Mouse (Mus musculus) granulocyte monocyte progenitor cell, adult 5-6 weeks (primary cell): ENCODE measurements around the gene Shc1. TPM values are rescaled to one million over a fixed set of nuclear protein-coding genes. Genes with fewer than 3 reads are reported as not detected.

Source experiments
- total RNA-seq, 2 experiments: library from RNA; stranded (forward) in 1 of 2; stranded (reverse) in 1 of 2; fragments of 200-712, 200-1000 nt in 1 of 2; fragments of >200 nt in 1 of 2; fragmentation: Nextera tagmentation in 1 of 2; gene quantifications; 2 replicates each; pipeline ENCODE4 v1.2.3; 2014 to 2017

Shc1 gene
- total RNA-seq, 2 experiments from 2014 or later = 49.1 to 75.8 TPM

Other genes with a start within 250 kb of the Shc1 start
- 59.6 and 99.0 TPM in 2 replicates for gene Scamp3, start 241.0 kb upstream of the Shc1 start, total RNA-seq (2014; fragmentation: Nextera tagmentation)
- 32.9 and 37.2 TPM in 2 replicates for gene Scamp3, start 241.0 kb upstream of the Shc1 start, total RNA-seq (2017)
- gene Fam189b, start 235.3 kb upstream of the Shc1 start, total RNA-seq (2014; fragmentation: Nextera tagmentation) = 23.9 and 27.2 TPM in 2 replicates
- 2.5 and 2.9 TPM in 2 replicates for gene Fam189b, start 235.3 kb upstream of the Shc1 start, total RNA-seq (2017)
- 39.7 and 74.2 TPM in 2 replicates for gene Gba, start 215.5 kb upstream of the Shc1 start, total RNA-seq (2014; fragmentation: Nextera tagmentation)
- 49.3 and 50.5 TPM in 2 replicates for gene Gba, start 215.5 kb upstream of the Shc1 start, total RNA-seq (2017)
- gene Thbs3, start 203.3 kb upstream of the Shc1 start, total RNA-seq (2014; fragmentation: Nextera tagmentation) = not detected in 2 replicates
- 0.13 TPM in 1 of 2 replicates, not detected in the other for gene Thbs3, start 203.3 kb upstream of the Shc1 start, total RNA-seq (2017)
- gene Mtx1, start 191.4 kb upstream of the Shc1 start, total RNA-seq (2014; fragmentation: Nextera tagmentation) = 78.6 and 102 TPM in 2 replicates
- gene Mtx1, start 191.4 kb upstream of the Shc1 start, total RNA-seq (2017) = 76.4 and 114 TPM in 2 replicates
- gene Muc1, start 189.4 kb upstream of the Shc1 start, total RNA-seq (2014; fragmentation: Nextera tagmentation) = not detected in 2 replicates
- gene Muc1, start 189.4 kb upstream of the Shc1 start, total RNA-seq (2017) = 0.04 TPM in 1 of 2 replicates, not detected in the other
- 312 and 315 TPM in 2 replicates for gene Krtcap2, start 172.5 kb upstream of the Shc1 start, total RNA-seq (2014; fragmentation: Nextera tagmentation)
- 376 and 384 TPM in 2 replicates for gene Krtcap2, start 172.5 kb upstream of the Shc1 start, total RNA-seq (2017)
- gene Trim46, start 172.1 kb upstream of the Shc1 start, total RNA-seq (2014; fragmentation: Nextera tagmentation) = 3.7 and 6.0 TPM in 2 replicates
- gene Trim46, start 172.1 kb upstream of the Shc1 start, total RNA-seq (2017) = 0.52 and 2.8 TPM in 2 replicates
- gene Dpm3, start 159.1 kb upstream of the Shc1 start, total RNA-seq (2014; fragmentation: Nextera tagmentation) = 31.2 and 122 TPM in 2 replicates
- 86.0 and 91.7 TPM in 2 replicates for gene Dpm3, start 159.1 kb upstream of the Shc1 start, total RNA-seq (2017)
- 55.0 and 80.7 TPM in 2 replicates for gene Slc50a1, start 147.9 kb upstream of the Shc1 start, total RNA-seq (2014; fragmentation: Nextera tagmentation)
- gene Slc50a1, start 147.9 kb upstream of the Shc1 start, total RNA-seq (2017) = 62.0 and 65.0 TPM in 2 replicates
- gene Efna1, start 137.3 kb upstream of the Shc1 start, total RNA-seq (2014; fragmentation: Nextera tagmentation) = not detected in 2 replicates
- gene Efna1, start 137.3 kb upstream of the Shc1 start, total RNA-seq (2017) = not detected in 2 replicates
- not detected in 2 replicates for gene Efna3, start 95.5 kb upstream of the Shc1 start, total RNA-seq (2014; fragmentation: Nextera tagmentation)
- not detected in 2 replicates for gene Efna3, start 95.5 kb upstream of the Shc1 start, total RNA-seq (2017)
- 0.66 and 2.1 TPM in 2 replicates for gene Efna4, start 80.4 kb upstream of the Shc1 start, total RNA-seq (2014; fragmentation: Nextera tagmentation)
- not detected in 2 replicates for gene Efna4, start 80.4 kb upstream of the Shc1 start, total RNA-seq (2017)
- gene Adam15, start 68.4 kb upstream of the Shc1 start, total RNA-seq (2014; fragmentation: Nextera tagmentation) = 42.7 and 80.7 TPM in 2 replicates
- 34.8 and 44.8 TPM in 2 replicates for gene Adam15, start 68.4 kb upstream of the Shc1 start, total RNA-seq (2017)
- gene Dcst2, start 56.5 kb upstream of the Shc1 start, total RNA-seq (2014; fragmentation: Nextera tagmentation) = not detected in 2 replicates
- gene Dcst2, start 56.5 kb upstream of the Shc1 start, total RNA-seq (2017) = not detected in 2 replicates
- not detected in 2 replicates for gene Dcst1, start 53.2 kb upstream of the Shc1 start, total RNA-seq (2014; fragmentation: Nextera tagmentation)
- not detected in 2 replicates for gene Dcst1, start 53.2 kb upstream of the Shc1 start, total RNA-seq (2017)
- 8.5 and 18.6 TPM in 2 replicates for gene Zbtb7b, start 23.7 kb upstream of the Shc1 start, total RNA-seq (2014; fragmentation: Nextera tagmentation)
- 7.5 and 14.0 TPM in 2 replicates for gene Zbtb7b, start 23.7 kb upstream of the Shc1 start, total RNA-seq (2017)
- 0.64 and 2.1 TPM in 2 replicates for gene Lenep, start 15.7 kb upstream of the Shc1 start, total RNA-seq (2014; fragmentation: Nextera tagmentation)
- not detected in 2 replicates for gene Lenep, start 15.7 kb upstream of the Shc1 start, total RNA-seq (2017)
- gene Flad1, start 6.6 kb upstream of the Shc1 start, total RNA-seq (2014; fragmentation: Nextera tagmentation) = 27.5 and 41.7 TPM in 2 replicates
- 15.3 and 16.2 TPM in 2 replicates for gene Flad1, start 6.6 kb upstream of the Shc1 start, total RNA-seq (2017)
- 178 and 260 TPM in 2 replicates for gene Cks1b, start 60 bp upstream of the Shc1 start, total RNA-seq (2014; fragmentation: Nextera tagmentation)
- gene Cks1b, start 60 bp upstream of the Shc1 start, total RNA-seq (2017) = 194 and 212 TPM in 2 replicates
- gene Pygo2, start 11.8 kb downstream of the Shc1 start, total RNA-seq (2014; fragmentation: Nextera tagmentation) = 18.9 and 35.2 TPM in 2 replicates
- gene Pygo2, start 11.8 kb downstream of the Shc1 start, total RNA-seq (2017) = 8.8 and 8.9 TPM in 2 replicates
- gene Pbxip1, start 18.3 kb downstream of the Shc1 start, total RNA-seq (2014; fragmentation: Nextera tagmentation) = 9.7 TPM in 2 replicates
- 7.8 and 12.2 TPM in 2 replicates for gene Pbxip1, start 18.3 kb downstream of the Shc1 start, total RNA-seq (2017)
- 13.3 and 20.7 TPM in 2 replicates for gene Pmvk, start 36.1 kb downstream of the Shc1 start, total RNA-seq (2014; fragmentation: Nextera tagmentation)
- gene Pmvk, start 36.1 kb downstream of the Shc1 start, total RNA-seq (2017) = 9.5 and 22.8 TPM in 2 replicates
- not detected in 2 replicates for gene Kcnn3, start 101.7 kb downstream of the Shc1 start, total RNA-seq (2014; fragmentation: Nextera tagmentation)
- gene Kcnn3, start 101.7 kb downstream of the Shc1 start, total RNA-seq (2017) = not detected in 2 replicates